Mouse (Mus musculus) spleen, adult 2 months (tissue): Measurements from ENCODE around the gene Fxr1. TPM values are rescaled to one million over a fixed set of nuclear protein-coding genes. Genes with fewer than 3 reads are reported as not detected.
"Not testable (repeated sequence)": the region's sequence is repeated elsewhere in the genome, so short reads cannot be mapped to it uniquely, and the experiment has no call there.

Experiments
- DNase-seq, 2 experiments: peaks; one replicate each; pipeline versions ENCODE4 v3.0.0 to v3.0.0-alpha.2; 2012 to 2021; ENCODE audit warnings: low spot score in 2 of 2, low read depth in 1 of 2
- H3K27ac ChIP-seq: fragments of 200-500 bp; 2 replicates; pipeline ENCODE4 v1.5.1; 2012; ENCODE audit warnings: low read length, inconsistent platforms; ENCODE audit not compliant: insufficient read depth
- H3K27me3 ChIP-seq: fragments of 200-500 bp; 2 replicates; pipeline ENCODE4 v1.6.1; 2012; ENCODE audit warnings: mild to moderate bottlenecking, moderate library complexity, low read length, inconsistent platforms; ENCODE audit not compliant: control insufficient read depth, insufficient read depth
- H3K36me3 ChIP-seq: fragments of 200-500 bp; 2 replicates; pipeline ENCODE4 v1.6.1; 2012; ENCODE audit warnings: mild to moderate bottlenecking, low read length, inconsistent platforms; ENCODE audit not compliant: control insufficient read depth, insufficient read depth
- H3K4me1 ChIP-seq: fragments of 200-500 bp; 2 replicates; pipeline ENCODE4 v1.6.1; 2011; ENCODE audit warnings: inconsistent platforms; ENCODE audit not compliant: control insufficient read depth, insufficient read depth, insufficient read length
- H3K4me3 ChIP-seq: fragments of 200-500 bp; 2 replicates; pipeline ENCODE4 v1.5.1; 2011; ENCODE audit warnings: mild to moderate bottlenecking, inconsistent platforms; ENCODE audit not compliant: insufficient read depth, insufficient read length; ENCODE audit errors: extremely low read depth
- CTCF ChIP-seq: fragments of 200-500 bp; IDR thresholded peaks from 2 replicates; pipeline ENCODE4 v1.5.1; 2011; ENCODE audit warnings: mild to moderate bottlenecking, inconsistent platforms; ENCODE audit not compliant: insufficient read depth, insufficient read length, insufficient replicate concordance; ENCODE audit errors: extremely low read depth
- POLR2A ChIP-seq: fragments of 200-500 bp; IDR thresholded peaks from 2 replicates; pipeline ENCODE4 v1.6.1; 2011; ENCODE audit warnings: low read depth, low read length, inconsistent platforms
- WGBS: fragments of 180-500 bp; shearing (Covaris S2); methylation state at CpG from one replicate; pipeline ENCODE4 v1.1.7; 2018; 5-methylcytosine and 5-hydroxymethylcytosine counted together
- polyA plus RNA-seq: library from polyadenylated mRNA; depleted of rRNA; stranded (reverse); fragments of >200 nt; gene quantifications from 2 replicates; pipeline ENCODE4 v1.2.3, GENCODE M21; 2012

Gene Fxr1
- polyA plus RNA-seq, 1 experiment, result 4.6 TPM

DNA sequence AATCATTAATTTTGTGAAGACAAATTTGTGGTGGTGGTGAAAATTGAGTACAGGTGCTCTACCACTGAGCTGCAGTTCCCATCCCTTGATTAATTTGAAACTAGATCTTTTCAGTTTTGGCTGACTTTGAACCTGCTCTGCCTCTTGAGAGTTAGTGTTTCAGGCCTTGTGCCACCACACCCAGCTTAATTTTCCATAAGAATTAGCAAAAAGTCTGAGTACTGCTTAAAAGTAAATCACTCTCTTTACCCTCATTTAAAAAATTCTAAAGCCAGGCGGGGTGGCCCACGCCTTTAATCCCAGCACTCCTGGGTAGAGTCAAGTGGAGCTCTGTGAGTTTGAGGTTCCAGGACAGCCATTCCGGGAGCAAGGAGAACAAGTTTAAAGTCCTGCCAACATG, 16.0 kb downstream of the Fxr1 start:
- Histone ChIP-seq H3K4me3 (no peak overlapping the region), H3K36me3 (no peaks in the 10 kb centered on the region; the same call in 1 of the 2 replicates), H3K27ac (no peak overlapping the region), H3K27me3 (no peaks in the 10 kb centered on the region), H3K4me1 (peaks cover 14% of the 10 kb centered on the region)
- TF ChIP-seq CTCF (no peak), POLR2A (no peak)
- WGBS, result 95% methylated on average over 3 of the region's 3 CpGs
- no peak for DNase-seq

- H3K27ac ChIP-seq, result no peak overlapping the region
- H3K36me3 ChIP-seq, result peaks cover 6% of the 10 kb centered on the region
- DNase-seq, result no peak
- H3K27me3 ChIP-seq, result no peaks in the 10 kb centered on the region
- TF ChIP-seq POLR2A (no peak), CTCF (no peak)
- H3K4me1 ChIP-seq, result no peaks in the 10 kb centered on the region
- WGBS, result 95% methylated on average over 4 of the region's 4 CpGs
- no peak overlapping the region for H3K4me3 ChIP-seq
These were observed 22.2 kb downstream of the Fxr1 start for GRCm38 (mm10) chr3:34041990-34042389.

GRCm38 (mm10) chr3:34062352-34062751, 42.6 kb downstream of the Fxr1 start:
- no peak overlapping the region for H3K4me3 ChIP-seq
- 91% methylated on average over 2 of the region's 2 CpGs for WGBS
- peaks cover 16% of the 10 kb centered on the region for H3K36me3 ChIP-seq
- H3K27ac ChIP-seq, result no peak overlapping the region
- no peaks in the 10 kb centered on the region for H3K4me1 ChIP-seq
- DNase-seq, result no peak
- H3K27me3 ChIP-seq, result no peaks in the 10 kb centered on the region
- TF ChIP-seq POLR2A (no peak), CTCF (no peak)

DNA sequence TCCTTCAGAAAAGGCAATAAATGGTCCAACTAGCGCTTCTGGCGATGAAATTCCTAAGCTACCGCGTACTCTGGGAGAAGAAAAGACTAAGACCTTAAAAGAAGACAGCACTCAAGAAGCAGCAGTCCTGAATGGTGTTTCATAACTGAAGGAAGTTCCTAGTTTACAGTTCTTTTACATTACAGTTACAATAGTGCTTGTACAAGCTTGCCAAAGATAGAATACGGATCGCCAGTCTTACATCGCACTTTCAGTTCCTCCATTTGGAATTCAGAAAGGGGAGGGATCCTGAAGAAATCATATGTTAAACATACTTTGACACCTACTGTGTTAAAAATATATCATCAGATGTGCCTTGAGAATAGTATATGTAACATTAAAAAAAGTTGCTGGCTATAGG, 49.2 kb downstream of the Fxr1 start:
- 90% methylated on average over 7 of the region's 7 CpGs for WGBS
- not testable (repeated sequence) for H3K27ac ChIP-seq

DNA sequence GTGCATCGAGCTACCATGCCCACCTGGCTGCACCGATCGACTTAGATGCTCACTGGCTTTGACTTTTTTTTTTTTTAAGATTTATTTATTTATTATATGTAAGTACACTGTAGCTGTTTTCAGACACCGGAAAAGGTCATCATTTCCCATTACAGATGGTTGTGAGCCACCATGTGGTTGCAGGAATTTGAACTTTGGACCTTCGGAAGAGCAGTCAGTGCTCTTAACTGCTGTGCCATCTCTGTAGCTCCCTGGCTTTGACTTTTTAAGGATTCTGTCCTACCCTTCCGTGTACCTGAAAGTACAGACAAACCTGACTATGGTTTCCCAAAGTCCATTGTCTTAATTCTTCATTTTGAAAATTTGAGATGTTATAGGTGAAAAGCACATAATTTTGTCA, 53.0 kb downstream of the Fxr1 start:
- Histone ChIP-seq H3K36me3 (peaks cover 12% of the 10 kb centered on the region), H3K4me1 (no peaks in the 10 kb centered on the region), H3K27ac (no peak overlapping the region), H3K27me3 (no peaks in the 10 kb centered on the region), H3K4me3 (no peak overlapping the region)
- no peak for DNase-seq
- WGBS, result 92% methylated on average over 6 of the region's 6 CpGs
- TF ChIP-seq CTCF (no peak), POLR2A (no peak)

More for the DNA sequence above, 49.2 kb downstream of the Fxr1 start:
- not testable (repeated sequence) for H3K4me1 ChIP-seq, DNase-seq, H3K27me3 ChIP-seq, H3K4me3 ChIP-seq
- H3K36me3 ChIP-seq, result peaks cover 13% of the 10 kb centered on the region

DNA sequence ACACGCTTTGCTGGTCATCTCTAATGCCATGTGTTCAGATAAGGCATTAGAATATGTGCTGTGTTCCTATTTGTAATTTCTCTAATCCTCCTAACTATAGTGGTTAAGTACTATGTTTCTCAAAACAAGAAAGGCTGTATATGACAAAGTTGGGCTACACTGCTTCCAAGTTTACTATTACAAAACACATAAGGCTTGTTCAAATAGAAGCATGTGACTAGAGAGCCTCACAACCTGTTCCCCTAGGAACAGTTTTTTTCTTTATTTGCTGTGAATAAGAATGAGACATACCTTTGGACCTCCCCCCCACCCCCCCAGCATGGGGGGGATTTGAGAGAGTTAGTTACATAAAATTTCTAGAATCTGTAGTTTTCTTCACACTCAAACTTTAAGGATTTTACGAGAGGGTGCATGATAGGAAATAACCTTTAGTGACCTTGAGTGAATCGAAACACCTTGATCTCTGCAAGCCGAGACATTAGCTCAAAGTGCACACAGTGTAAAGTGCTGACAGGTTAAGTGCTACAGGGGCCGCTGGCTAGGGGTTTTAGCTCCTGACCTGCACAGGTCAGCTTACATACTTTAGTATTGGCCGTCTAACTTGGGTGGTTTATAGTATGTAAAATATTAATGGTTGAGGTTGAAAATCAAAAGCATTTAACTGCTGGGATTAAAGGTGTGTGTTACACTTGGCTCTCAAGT, 56.5 kb downstream of the Fxr1 start:
- Histone ChIP-seq H3K36me3 (peaks cover 12% of the 10 kb centered on the region), H3K4me1 (peaks cover 5% of the 10 kb centered on the region; the same call in 1 of the 2 replicates), H3K27me3 (no peaks in the 10 kb centered on the region), H3K4me3 (no peak overlapping the region), H3K27ac (no peak overlapping the region)
- 95% methylated on average over 6 of the region's 6 CpGs for WGBS
- TF ChIP-seq POLR2A (no peak), CTCF (no peak)
- DNase-seq, result no peak

GRCm38 (mm10) chr3:34080900-34081662, 61.3 kb downstream of the Fxr1 start, which contains the start of gene Dnajc19:
TSS of gene Dnajc19 (minus strand) at chr3:34081321.
- TF ChIP-seq CTCF (no peak), POLR2A (peak; percentile 67; the same call in 1 of the 2 replicates)
- DNase-seq, result peak; percentile 70 to 91
- WGBS, result 1% methylated on average over 50 of the region's 50 CpGs
- Histone ChIP-seq H3K27ac (no peak within 1 kb of the TSS), H3K4me3 (peak within 1 kb of the TSS; percentile 90), H3K36me3 (peaks cover 5% of the 10 kb centered on the region), H3K4me1 (peaks cover 5% of the 10 kb centered on the region; the same call in 1 of the 2 replicates), H3K27me3 (no peaks in the 10 kb centered on the region)
